Mouse (Mus musculus): ENCODE measurements around the gene Dgkb.

DNA sequence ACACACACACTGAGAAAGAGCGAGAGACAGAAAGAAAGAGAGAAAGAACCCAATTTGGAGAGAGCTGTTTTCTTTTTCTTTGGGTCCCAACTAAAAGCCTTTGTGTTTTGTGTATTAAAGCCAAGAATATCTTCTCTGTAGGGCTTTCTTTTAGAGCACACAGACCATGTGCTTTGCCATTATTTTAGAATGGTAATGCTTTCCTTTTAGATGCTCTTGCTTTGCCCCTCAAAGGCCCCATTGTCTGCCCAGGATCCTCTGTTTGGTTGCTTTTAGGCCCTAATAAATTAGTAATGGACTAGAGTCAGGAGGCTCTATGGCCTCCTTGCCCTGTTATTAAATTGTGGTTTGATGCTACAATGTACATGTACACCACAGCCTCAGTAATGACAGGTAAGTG, 690.7 kb downstream of the Dgkb start:
- TF ChIP-seq CTCF (IDR thresholded peaks at IDR 0.05; ENCODE audit: borderline replicate concordance, extremely low read depth, insufficient read depth, insufficient read length) (no peak), POLR2A (IDR thresholded peaks at IDR 0.05; ENCODE audit: borderline replicate concordance, extremely low read depth, insufficient read depth, insufficient read length, poor library complexity, severe bottlenecking) (no peak)

Data from brain, embryonic 14.5 days (tissue).